Mouse (Mus musculus) testis, adult 2 months (tissue): ENCODE results near the gene Pfkfb2.

ENCODE experiments used
- CTCF ChIP-seq: fragments of 200-500 bp; IDR thresholded peaks from 2 replicates; pipeline ENCODE4 v1.5.1; 2012; ENCODE audit warnings: low read depth, mild to moderate bottlenecking, inconsistent platforms, low read length, moderate library complexity; ENCODE audit not compliant: control insufficient read depth, insufficient read depth, insufficient replicate concordance
- POLR2A ChIP-seq: fragments of 200-500 bp; IDR thresholded peaks from 2 replicates; pipeline ENCODE4 v1.6.1; 2012; ENCODE audit warnings: low read depth, mild to moderate bottlenecking, inconsistent platforms, low read length, moderate library complexity; ENCODE audit not compliant: control insufficient read depth

- TF ChIP-seq POLR2A, result no peak
- no peak for TF ChIP-seq CTCF
Measured at GRCm38 (mm10) chr1:130769925-130770324, 40.9 kb upstream of the Pfkfb2 start.
